Mouse (Mus musculus) limb, embryonic 15.5 days (tissue): ENCODE measurements at regions not wholly inside any gene's neighbourhood (a gene's known extent, or its start where the extent isn't known, plus 50 kb on each side); places are given as distances from the start of the nearest gene placed in this dataset.

Source experiments
- ATAC-seq: fragments of 200-750 bp; cut with Nextera tagmentation; 2 replicates; pipeline ENCODE4 v1.8.0; 2017; ENCODE audit warnings: low read depth, moderate TSS enrichment; ENCODE audit not compliant: insufficient number of reproducible peaks, low FRiP score, low TSS enrichment
- H3K27ac ChIP-seq: fragments of 300-500 bp; sonication (generic); 2 replicates; pipeline ENCODE4 v1.5.1; 2015; ENCODE audit warnings: moderate library complexity, mild to moderate bottlenecking, inconsistent platforms
- H3K27me3 ChIP-seq: fragments of 300-500 bp; sonication (generic); 2 replicates; pipeline ENCODE4 v1.6.1; 2015; ENCODE audit warnings: inconsistent platforms
- H3K36me3 ChIP-seq: fragments of 300-500 bp; sonication (generic); 2 replicates; pipeline ENCODE4 v1.6.1; 2015; ENCODE audit warnings: inconsistent platforms
- H3K4me1 ChIP-seq: fragments of 300-500 bp; sonication (generic); 2 replicates; pipeline ENCODE4 v1.6.1; 2015; ENCODE audit warnings: inconsistent platforms
- H3K4me2 ChIP-seq: fragments of 300-500 bp; sonication (generic); 2 replicates; pipeline ENCODE4 v1.6.1; 2015; ENCODE audit warnings: mild to moderate bottlenecking, inconsistent platforms
- H3K4me3 ChIP-seq: fragments of 300-500 bp; sonication (generic); 2 replicates; pipeline ENCODE4 v1.5.1; 2015; ENCODE audit warnings: mild to moderate bottlenecking, inconsistent platforms
- H3K9ac ChIP-seq: fragments of 300-500 bp; sonication (generic); 2 replicates; pipeline ENCODE4 v1.6.1; 2015; ENCODE audit warnings: inconsistent platforms
- H3K9me3 ChIP-seq: fragments of 300-500 bp; sonication (generic); 2 replicates; pipeline ENCODE4 v1.6.1; 2016; ENCODE audit warnings: inconsistent platforms
- WGBS: fragments of 180-500 bp; shearing (Covaris S2); methylation state at CpG from one replicate; pipeline ENCODE4 v1.1.7; 2015; 5-methylcytosine and 5-hydroxymethylcytosine counted together

GRCm38 (mm10) chr10:98745409-98745808 lies 168.8 kb upstream of the Atp2b1 start:
- Histone ChIP-seq H3K4me2 (no peak overlapping the region), H3K27me3 (no peaks in the 10 kb centered on the region), H3K36me3 (no peaks in the 10 kb centered on the region), H3K4me1 (no peaks in the 10 kb centered on the region), H3K27ac (no peak overlapping the region), H3K9ac (no peak overlapping the region), H3K4me3 (no peak overlapping the region), H3K9me3 (no peaks in the 10 kb centered on the region)
- WGBS: 78% methylated on average over 2 of the region's 2 CpGs
- ATAC-seq: no peak

GRCm38 (mm10) chr10:98745861-98746260 lies 168.3 kb upstream of the Atp2b1 start:
- H3K36me3 ChIP-seq: no peaks in the 10 kb centered on the region
- 72% methylated on average over 5 of the region's 5 CpGs for WGBS

DNA sequence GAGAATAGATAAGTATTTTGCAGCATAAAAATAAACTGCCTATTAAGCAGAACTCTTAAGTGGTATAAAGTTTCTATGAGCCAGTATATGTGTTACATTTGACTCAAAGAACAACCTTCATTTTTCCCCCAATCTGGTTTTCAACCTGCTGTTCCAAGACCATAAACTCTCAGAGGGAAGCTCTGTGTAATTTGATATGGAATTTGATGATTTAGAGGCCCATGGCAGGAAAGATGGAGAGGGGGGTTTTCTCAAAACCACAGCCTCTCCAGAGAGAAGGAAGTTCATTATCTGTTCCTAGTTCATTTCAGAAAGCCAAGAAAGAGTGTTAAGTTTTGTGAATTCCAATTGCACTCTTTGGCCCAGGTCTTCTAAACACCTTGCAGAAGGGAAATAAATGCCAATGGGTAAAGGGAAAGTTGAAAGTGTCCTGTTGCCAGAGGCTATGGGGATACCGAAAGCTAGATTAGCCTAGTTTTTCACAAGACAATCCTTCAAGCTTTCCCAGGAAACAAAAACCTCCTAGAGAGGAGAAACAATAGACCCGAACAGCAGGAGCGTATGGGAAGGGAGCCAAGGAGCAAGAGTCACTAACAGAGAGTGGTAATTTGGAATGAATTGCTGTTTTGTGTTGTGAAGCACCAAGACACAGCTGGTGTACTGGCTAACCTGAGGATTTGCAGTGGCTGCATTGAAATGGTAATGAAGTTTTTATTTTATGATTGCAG lies 165.2 kb upstream of the Atp2b1 start:
- Histone ChIP-seq H3K9me3 (no peaks in the 10 kb centered on the region), H3K9ac (no peak overlapping the region), H3K27ac (no peak overlapping the region), H3K4me3 (no peak overlapping the region), H3K36me3 (no peaks in the 10 kb centered on the region), H3K4me1 (no peaks in the 10 kb centered on the region), H3K4me2 (no peak overlapping the region), H3K27me3 (no peaks in the 10 kb centered on the region)
- WGBS: 16% methylated on average over 3 of the region's 3 CpGs
- ATAC-seq: no peak

More at GRCm38 (mm10) chr10:98745861-98746260, 168.3 kb upstream of the Atp2b1 start:
- no peak for ATAC-seq
- Histone ChIP-seq H3K27me3 (no peaks in the 10 kb centered on the region), H3K4me3 (no peak overlapping the region), H3K4me2 (no peak overlapping the region), H3K9me3 (no peaks in the 10 kb centered on the region), H3K9ac (no peak overlapping the region), H3K4me1 (no peaks in the 10 kb centered on the region), H3K27ac (no peak overlapping the region)

DNA sequence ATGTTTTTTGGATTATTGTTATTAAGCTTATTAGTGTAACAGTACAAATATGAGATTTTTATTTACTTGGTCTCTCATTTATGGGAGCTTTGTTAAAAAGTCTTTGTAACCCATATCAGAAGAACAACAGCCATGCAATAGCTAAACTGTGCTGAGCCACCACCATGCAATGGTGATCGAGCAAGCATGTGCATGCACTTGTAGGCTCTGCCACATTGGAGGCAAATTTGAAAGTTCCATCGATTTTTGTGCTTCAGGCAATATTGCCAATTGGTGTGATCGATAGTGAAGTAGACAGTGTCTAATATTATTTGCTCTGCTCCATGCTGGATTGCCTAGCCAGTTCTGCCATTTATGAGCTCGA lies 164.6 kb upstream of the Atp2b1 start:
- Histone ChIP-seq H3K4me1 (no peaks in the 10 kb centered on the region), H3K9ac (no peak overlapping the region), H3K36me3 (no peaks in the 10 kb centered on the region), H3K27ac (no peak overlapping the region), H3K4me2 (no peak overlapping the region), H3K4me3 (no peak overlapping the region), H3K9me3 (no peaks in the 10 kb centered on the region), H3K27me3 (no peaks in the 10 kb centered on the region)
- no peak for ATAC-seq
- 75% methylated on average over 4 of the region's 4 CpGs for WGBS

- H3K4me2 ChIP-seq: no peak overlapping the region
- H3K9me3 ChIP-seq: no peaks in the 10 kb centered on the region
- peak; percentile 55; the same call in 1 of the 2 replicates for ATAC-seq
- no peak overlapping the region for H3K27ac ChIP-seq
- no peaks in the 10 kb centered on the region for H3K4me1 ChIP-seq
- H3K27me3 ChIP-seq: no peaks in the 10 kb centered on the region
- H3K4me3 ChIP-seq: no peak overlapping the region
- no peak overlapping the region for H3K9ac ChIP-seq
- 41% methylated on average over 11 of the region's 11 CpGs for WGBS
- no peaks in the 10 kb centered on the region for H3K36me3 ChIP-seq
Measured at GRCm38 (mm10) chr10:98751376-98752058, 162.7 kb upstream of the Atp2b1 start.

- Histone ChIP-seq H3K4me2 (no peak overlapping the region), H3K27ac (no peak overlapping the region), H3K9ac (no peak overlapping the region), H3K27me3 (no peaks in the 10 kb centered on the region), H3K4me3 (no peak overlapping the region), H3K4me1 (no peaks in the 10 kb centered on the region), H3K9me3 (no peaks in the 10 kb centered on the region), H3K36me3 (no peaks in the 10 kb centered on the region)
- no peak for ATAC-seq
Measured at GRCm38 (mm10) chr10:98761080-98761479, 153.1 kb upstream of the Atp2b1 start.

DNA sequence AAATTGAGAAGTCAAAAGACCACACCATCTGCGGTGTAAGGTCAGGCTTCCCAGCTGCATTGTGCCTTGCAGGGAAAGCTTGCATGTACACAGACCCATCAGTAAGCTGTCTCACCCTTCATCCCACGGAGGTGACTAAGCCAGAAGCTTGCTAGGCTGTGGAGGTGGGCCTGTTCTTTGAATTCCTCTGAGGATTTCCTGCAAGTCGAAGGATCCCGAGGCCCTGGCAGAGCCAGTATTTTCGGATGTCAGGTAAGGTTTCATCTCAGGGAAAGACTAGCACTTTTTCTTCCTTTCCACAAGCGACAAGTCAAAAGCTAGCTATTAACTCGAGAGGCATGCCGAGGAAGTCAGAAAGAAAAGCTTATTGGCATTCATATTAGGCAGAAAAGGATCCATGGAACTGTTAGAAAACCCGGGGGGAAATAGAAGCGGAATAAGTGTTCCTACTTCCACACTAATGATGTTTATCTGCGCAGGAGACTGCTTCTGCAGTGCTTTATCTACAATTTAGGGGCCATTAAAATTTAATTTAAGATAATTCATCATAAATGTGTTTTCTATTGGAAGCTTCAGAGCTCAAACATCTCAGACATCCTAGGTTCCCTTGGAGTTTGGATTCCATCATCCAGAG lies 148.3 kb upstream of the Atp2b1 start:
- no peaks in the 10 kb centered on the region for H3K36me3 ChIP-seq
- no peak for ATAC-seq
- no peak overlapping the region for H3K9ac ChIP-seq
- WGBS: 63% methylated on average over 11 of the region's 11 CpGs
- H3K9me3 ChIP-seq: no peaks in the 10 kb centered on the region
- no peak overlapping the region for H3K4me3 ChIP-seq
- H3K27ac ChIP-seq: no peak overlapping the region
- no peaks in the 10 kb centered on the region for H3K27me3 ChIP-seq
- H3K4me1 ChIP-seq: no peaks in the 10 kb centered on the region
- no peak overlapping the region for H3K4me2 ChIP-seq

DNA sequence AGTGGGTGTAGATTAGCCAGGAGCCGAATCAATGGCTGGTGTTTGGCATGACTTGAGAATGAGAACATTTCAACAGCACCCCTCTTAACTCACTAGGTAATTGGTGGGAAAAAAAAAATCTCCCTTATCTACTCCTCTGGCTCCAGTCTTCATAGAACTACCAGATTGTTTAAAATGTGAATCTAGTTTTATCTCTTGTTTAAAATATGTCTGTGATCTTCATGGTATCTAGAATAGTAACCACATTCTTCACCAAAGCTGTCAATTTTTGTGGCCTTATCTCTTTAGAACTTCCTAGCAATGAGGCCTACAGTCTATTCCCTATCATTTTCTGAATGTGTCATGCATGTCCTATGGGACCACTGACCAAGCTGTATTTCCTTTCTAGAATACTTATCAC lies 134.4 kb upstream of the Atp2b1 start:
- Histone ChIP-seq H3K27me3 (no peaks in the 10 kb centered on the region), H3K4me3 (no peak overlapping the region), H3K9ac (no peak overlapping the region), H3K9me3 (no peaks in the 10 kb centered on the region), H3K4me2 (no peak overlapping the region), H3K36me3 (no peaks in the 10 kb centered on the region), H3K27ac (no peak overlapping the region), H3K4me1 (no peaks in the 10 kb centered on the region)
- 82% methylated on average over 1 of the region's 1 CpGs for WGBS
- no peak for ATAC-seq

DNA sequence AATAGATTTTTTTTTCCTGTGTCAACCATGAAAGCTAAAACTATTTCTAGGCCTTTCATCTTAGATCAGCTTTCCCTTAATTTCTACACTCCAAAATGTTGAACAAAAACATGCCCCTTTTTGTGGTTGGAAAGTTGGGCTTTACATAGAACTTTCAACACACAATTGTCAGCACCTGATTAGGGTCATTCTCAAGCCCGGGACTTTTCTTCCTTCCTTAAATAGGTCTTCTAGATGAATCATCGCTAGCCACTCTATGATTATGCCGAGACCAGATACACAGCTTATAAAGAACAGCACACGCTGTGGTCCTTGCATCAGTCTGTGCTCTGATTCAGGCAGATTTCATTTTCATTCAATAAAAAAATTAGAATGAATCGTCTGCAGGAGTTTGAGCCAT lies 133.3 kb upstream of the Atp2b1 start:
- 84% methylated on average over 5 of the region's 5 CpGs for WGBS
- Histone ChIP-seq H3K4me2 (no peak overlapping the region), H3K4me3 (no peak overlapping the region), H3K4me1 (no peaks in the 10 kb centered on the region), H3K27ac (no peak overlapping the region), H3K9ac (no peak overlapping the region), H3K36me3 (no peaks in the 10 kb centered on the region), H3K27me3 (no peaks in the 10 kb centered on the region), H3K9me3 (no peaks in the 10 kb centered on the region)
- ATAC-seq: no peak

DNA sequence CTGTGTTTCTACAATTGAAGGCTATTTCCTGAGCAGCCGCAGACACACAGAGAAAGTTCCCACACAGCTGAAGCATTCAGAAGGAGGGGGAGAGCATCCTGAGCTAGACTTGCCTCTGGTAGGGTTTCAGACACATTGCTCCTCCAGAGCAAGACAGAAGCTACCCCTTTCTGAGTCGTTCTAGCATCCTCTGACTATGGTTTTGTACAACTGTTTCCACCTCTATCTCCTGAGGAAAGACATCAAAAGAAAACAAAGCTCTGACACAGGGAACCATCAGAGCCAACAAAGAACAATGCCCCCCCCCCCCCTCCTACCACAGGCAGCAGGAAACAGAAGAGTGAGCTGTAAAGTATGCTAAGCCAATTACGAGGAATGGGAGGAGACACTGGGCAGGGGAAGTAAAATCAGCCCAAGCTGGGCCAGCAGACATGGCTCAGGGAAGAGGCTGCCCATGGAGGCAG lies 132.3 kb upstream of the Atp2b1 start:
- H3K27me3 ChIP-seq: no peaks in the 10 kb centered on the region
- no peak overlapping the region for H3K4me3 ChIP-seq
- H3K4me1 ChIP-seq: no peaks in the 10 kb centered on the region
- no peaks in the 10 kb centered on the region for H3K9me3 ChIP-seq
- H3K4me2 ChIP-seq: no peak overlapping the region
- no peak overlapping the region for H3K27ac ChIP-seq
- WGBS: 31% methylated on average over 3 of the region's 3 CpGs
- no peaks in the 10 kb centered on the region for H3K36me3 ChIP-seq
- no peak overlapping the region for H3K9ac ChIP-seq
- ATAC-seq: no peak

- Histone ChIP-seq H3K4me3 (no peak overlapping the region), H3K4me1 (no peaks in the 10 kb centered on the region), H3K9me3 (no peaks in the 10 kb centered on the region), H3K27ac (no peak overlapping the region), H3K36me3 (no peaks in the 10 kb centered on the region), H3K27me3 (no peaks in the 10 kb centered on the region), H3K9ac (no peak overlapping the region), H3K4me2 (no peak overlapping the region)
- 58% methylated on average over 1 of the region's 1 CpGs for WGBS
- no peak for ATAC-seq
Measured at GRCm38 (mm10) chr10:98785411-98785810, 128.8 kb upstream of the Atp2b1 start.

- ATAC-seq: no peak
- 68% methylated on average over 4 of the region's 4 CpGs for WGBS
- H3K9ac ChIP-seq: no peak overlapping the region
- H3K27ac ChIP-seq: no peak overlapping the region
- H3K27me3 ChIP-seq: no peaks in the 10 kb centered on the region
- no peaks in the 10 kb centered on the region for H3K9me3 ChIP-seq
- no peak overlapping the region for H3K4me2 ChIP-seq
- H3K36me3 ChIP-seq: no peaks in the 10 kb centered on the region
- no peaks in the 10 kb centered on the region for H3K4me1 ChIP-seq
- no peak overlapping the region for H3K4me3 ChIP-seq
Measured at GRCm38 (mm10) chr10:98786089-98786488, 128.1 kb upstream of the Atp2b1 start.
